Comparison of ENCODE assay signal across 8 mouse cellular contexts in the genomic region with DNA sequence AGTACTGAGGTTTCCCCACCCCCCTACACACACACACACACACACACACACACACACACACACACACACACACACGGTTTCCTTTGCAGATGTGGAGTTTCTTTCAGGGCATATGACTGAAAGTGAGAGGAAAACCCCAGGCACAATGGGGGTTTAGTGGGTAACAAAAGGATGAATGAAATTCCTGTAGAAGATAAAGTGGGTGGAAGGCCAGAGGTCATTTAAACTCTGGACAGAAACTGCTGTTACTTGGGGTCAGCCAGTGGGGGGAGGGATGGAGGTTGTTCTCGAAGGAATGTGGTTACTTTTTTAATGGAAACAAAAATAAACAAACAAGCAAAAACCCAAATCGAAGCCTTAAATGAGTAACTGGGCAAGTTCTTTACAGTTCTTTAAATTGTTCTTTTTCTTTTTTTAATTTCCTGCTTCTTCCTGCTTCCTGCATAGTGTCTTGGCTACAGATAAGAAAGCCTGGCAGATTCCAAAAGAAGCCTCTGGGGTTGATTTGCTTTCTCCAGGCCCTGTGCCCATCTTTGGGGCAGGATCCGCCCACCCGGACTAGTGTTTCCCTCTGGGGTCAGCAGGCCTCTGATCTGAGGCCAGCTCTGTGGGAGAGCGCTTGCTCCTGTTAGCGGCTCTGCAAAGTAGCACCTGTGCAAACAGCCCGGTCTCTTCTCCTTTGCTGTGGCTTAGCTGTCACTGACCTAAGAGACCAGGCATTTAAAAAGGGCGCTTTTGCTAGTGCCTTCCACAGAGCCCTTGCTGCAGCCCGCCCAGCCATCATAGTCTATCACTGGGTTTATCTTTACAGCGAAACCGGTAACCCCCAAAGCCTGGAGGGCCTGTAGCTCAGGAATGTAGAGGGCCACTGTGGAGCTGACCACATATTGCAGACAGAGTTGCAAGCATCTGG. TPM values are rescaled to one million over a fixed set of nuclear protein-coding genes. Genes with fewer than 3 reads are reported as not detected.
DNase-seq lines count a peak whose midpoint lies in the region; ATAC-seq and TF ChIP-seq lines count a peak whose summit lies in the region.

No protein-coding gene starts in this region.

- peaks cover 61% of the 10 kb centered on the region for H3K4me1 ChIP-seq in embryonic facial prominence, embryonic 15.5 days
- H3K4me1 ChIP-seq in lung, embryonic 14.5 days (ENCODE audit: insufficient read depth) = peaks cover 62% of the 10 kb centered on the region

- H3K9me3 ChIP-seq in embryonic facial prominence, embryonic 15.5 days (replicated peaks) = no peaks in the 10 kb centered on the region
- H3K9me3 ChIP-seq in lung, embryonic 14.5 days (ENCODE audit: low read depth, low read length) = no peaks in the 10 kb centered on the region

- H3K9ac ChIP-seq in embryonic facial prominence, embryonic 15.5 days = no peak overlapping the region
- no peak overlapping the region for H3K9ac ChIP-seq in lung, embryonic 14.5 days

- DNase-seq in 3134 (ENCODE audit: extremely low read depth, insufficient read length, low spot score) = peak; percentile 21
- DNase-seq in CD4-positive helper T cell, adult 2 months (ENCODE audit: low read depth, low spot score) = peak; percentile 54
- DNase-seq in kidney, adult 18-20 months = peak; percentile 73
- peak; percentile 79 for DNase-seq in lung, embryonic 14.5 days
- peak; percentile 26 for DNase-seq in testis, postnatal 14 days (ENCODE audit: low spot score)
- DNase-seq in left cerebral cortex, postnatal 25 days (ENCODE audit: low spot score in 2 of 2) = no peak
- DNase-seq in layer of hippocampus, adult 9-11 months = no peak

- 18% methylated on average over 12 of the region's 12 CpGs for WGBS in embryonic facial prominence, embryonic 15.5 days
- WGBS in lung, embryonic 14.5 days = 5% methylated on average over 12 of the region's 12 CpGs

- TF ChIP-seq CTCF in lung, embryonic 14.5 days (IDR thresholded peaks at IDR 0.05; ENCODE audit: low read depth) = peak; percentile 7; the same call in 1 of the 2 replicates

- no peaks in the 10 kb centered on the region for H3K36me3 ChIP-seq in embryonic facial prominence, embryonic 15.5 days
- no peaks in the 10 kb centered on the region for H3K36me3 ChIP-seq in lung, embryonic 14.5 days (ENCODE audit: insufficient read depth)

- ATAC-seq in embryonic facial prominence, embryonic 15.5 days (ENCODE audit: insufficient number of reproducible peaks, low FRiP score, low TSS enrichment, low read depth) = 0 out of 2 replicates have a peak, but pooled peaks have one; percentile 41
- peak; percentile 73 for ATAC-seq in lung, embryonic 14.5 days (ENCODE audit: insufficient read depth)

- no peak overlapping the region for H3K4me3 ChIP-seq in embryonic facial prominence, embryonic 15.5 days (replicated peaks)
- no peak overlapping the region for H3K4me3 ChIP-seq in lung, embryonic 14.5 days (ENCODE audit: low read depth, low read length)

- intact Hi-C loops in left cerebral cortex, postnatal 25 days (cut with DNase I) = no loop called here

- no peaks in the 10 kb centered on the region for H3K27me3 ChIP-seq in embryonic facial prominence, embryonic 15.5 days
- H3K27me3 ChIP-seq in lung, embryonic 14.5 days (ENCODE audit: insufficient read depth, low read length) = no peaks in the 10 kb centered on the region

- peak overlapping the region; percentile 41; the same call in 1 of the 2 replicates for H3K27ac ChIP-seq in embryonic facial prominence, embryonic 15.5 days (replicated peaks)
- peak overlapping the region; percentile 69 for H3K27ac ChIP-seq in lung, embryonic 14.5 days (ENCODE audit: low read depth)

- H3K4me2 ChIP-seq in embryonic facial prominence, embryonic 15.5 days (replicated peaks) = no peak overlapping the region
- H3K4me2 ChIP-seq in lung, embryonic 14.5 days = peak overlapping the region; percentile 27; the same call in 1 of the 2 replicates

RNA-seq across cellular contexts. Expression of a gene that starts 59.8 kb away (rescaled TPM):
- polyA plus RNA-seq in embryonic facial prominence, embryonic 15.5 days (2015; fragmentation: Nextera tagmentation; extraction: Ambion mirVana) = 12.2 and 13.0 TPM in 2 replicates
- 21.2 and 22.5 TPM in 2 replicates for polyA plus RNA-seq in lung, embryonic 14.5 days (2014; fragmentation: Nextera tagmentation; extraction: Ambion mirVana)
- 10 to 100 TPM; 36.8 to 39.8 TPM for total RNA-seq in left cerebral cortex, postnatal 25 days (2021)

Comparison
In these comparisons a context has a peak if more than half of its experiments do, and no peak if none do; other contexts are left out.
1. DNase-seq: peak in 3134 (single experiment), CD4-positive helper T cell, adult 2 months (single experiment), kidney, adult 18-20 months (single experiment), lung, embryonic 14.5 days (single experiment) and testis, postnatal 14 days (single experiment); none in left cerebral cortex, postnatal 25 days (0 of 2) and layer of hippocampus, adult 9-11 months (single experiment).